ENCODE assay signal across 20 mouse cellular contexts in the genomic region with DNA sequence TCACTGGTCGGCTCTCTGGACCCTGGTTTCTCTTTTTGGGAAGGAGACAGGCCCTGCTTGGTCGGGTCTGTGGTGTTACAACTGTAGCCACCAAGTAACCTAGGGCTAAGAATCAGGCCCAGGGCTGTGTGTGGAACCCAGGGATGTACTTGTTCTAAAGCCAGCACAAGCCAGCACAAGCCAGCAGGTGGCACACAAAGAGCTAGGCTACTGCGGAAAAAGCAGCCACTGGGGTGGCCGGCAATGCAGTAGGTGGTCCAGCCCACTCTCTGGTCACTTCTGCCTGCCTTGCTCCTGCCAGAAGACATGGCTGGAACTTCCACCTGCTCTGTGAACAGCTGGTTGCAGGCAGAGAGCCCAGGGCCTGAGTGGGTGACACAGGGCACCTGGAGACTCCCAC. TPM values are rescaled to one million over a fixed set of nuclear protein-coding genes. Genes with fewer than 3 reads are reported as not detected.
A peak's percentile ranks its signal among the peaks of the same experiment; 100 is the strongest.
DNase-seq lines count a peak whose midpoint lies in the region; ATAC-seq and TF ChIP-seq lines count a peak whose summit lies in the region.
"Had no signal": no experiment of that assay in that cellular context is flagged by ENCODE, and none has a peak within 500 bp of the region (broad histone marks: within the 10 kb centered on the region; RNA-seq: fewer than 3 reads in every experiment).

No protein-coding gene starts in this region.

- DNase-seq in forebrain, postnatal 0 days, result peak; percentile 36
- DNase-seq in left cerebral cortex, postnatal 4 days, result peak; percentile 46
- DNase-seq in left cerebral cortex, adult 18-20 months (ENCODE audit: low spot score in 2 of 2), result no peak
- DNase-seq in ZHBTc4 (ENCODE audit: low read depth, low spot score), result peak; percentile 35
- DNase-seq in cerebellum, postnatal 14 days, result no peak
- no peak for DNase-seq in heart, adult 18-20 months
- DNase-seq: cerebellum, adult 18-20 months; gastrocnemius, postnatal 10 days; liver, postnatal 0 days; thymus, adult 18-20 months had no signal

- no peak overlapping the region for H3K4me2 ChIP-seq in forebrain, postnatal 0 days (ENCODE audit: low read depth)
- no peak overlapping the region for H3K4me2 ChIP-seq in forebrain, embryonic 15.5 days (replicated peaks)
- H3K4me2 ChIP-seq in hindbrain, embryonic 16.5 days (ENCODE audit: low read length), result peak overlapping the region; percentile 24; the same call in 1 of the 2 replicates
- H3K4me2 ChIP-seq: embryonic facial prominence, embryonic 12.5 days; forebrain, embryonic 13.5 days; limb, embryonic 12.5 days had no signal

- intact Hi-C loops in left cerebral cortex, postnatal 4 days (cut with DNase I), result no loop called here

- TF ChIP-seq CTCF in forebrain, postnatal 0 days (IDR thresholded peaks at IDR 0.05; ENCODE audit: low read depth), result peak; percentile 60

- no peaks in the 10 kb centered on the region for H3K9me3 ChIP-seq in forebrain, postnatal 0 days (ENCODE audit: low read length)
- no peaks in the 10 kb centered on the region for H3K9me3 ChIP-seq in forebrain, embryonic 15.5 days
- H3K9me3 ChIP-seq in hindbrain, embryonic 16.5 days (ENCODE audit: control insufficient read depth, low read length), result no peaks in the 10 kb centered on the region
- H3K9me3 ChIP-seq: embryonic facial prominence, embryonic 12.5 days; forebrain, embryonic 13.5 days; limb, embryonic 12.5 days had no signal

- no peak overlapping the region for H3K9ac ChIP-seq in forebrain, postnatal 0 days
- H3K9ac ChIP-seq in forebrain, embryonic 15.5 days (replicated peaks), result no peak overlapping the region
- H3K9ac ChIP-seq in hindbrain, embryonic 16.5 days (ENCODE audit: low read depth, low read length), result no peak overlapping the region
- H3K9ac ChIP-seq: embryonic facial prominence, embryonic 12.5 days; forebrain, embryonic 13.5 days; limb, embryonic 12.5 days; liver, postnatal 0 days had no signal

- H3K27me3 ChIP-seq in forebrain, postnatal 0 days (ENCODE audit: insufficient read depth, low read length), result no peaks in the 10 kb centered on the region
- H3K27me3 ChIP-seq in forebrain, embryonic 15.5 days, result no peaks in the 10 kb centered on the region
- no peaks in the 10 kb centered on the region; the same call in 1 of the 2 replicates for H3K27me3 ChIP-seq in hindbrain, embryonic 16.5 days (replicated peaks; ENCODE audit: control insufficient read depth, insufficient read depth, low read length)

- no peak overlapping the region for H3K4me3 ChIP-seq in forebrain, postnatal 0 days (ENCODE audit: low read depth, low read length)
- H3K4me3 ChIP-seq in forebrain, embryonic 15.5 days, result no peak overlapping the region
- no peak overlapping the region for H3K4me3 ChIP-seq in hindbrain, embryonic 16.5 days (ENCODE audit: low read length)
- H3K4me3 ChIP-seq: embryonic facial prominence, embryonic 12.5 days; forebrain, embryonic 13.5 days; limb, embryonic 12.5 days had no signal

- H3K4me1 ChIP-seq in forebrain, postnatal 0 days (ENCODE audit: insufficient read depth), result peaks cover 13% of the 10 kb centered on the region
- peaks cover 15% of the 10 kb centered on the region for H3K4me1 ChIP-seq in forebrain, embryonic 15.5 days
- H3K4me1 ChIP-seq in hindbrain, embryonic 16.5 days (ENCODE audit: control insufficient read depth, insufficient read depth, low read depth, low read length), result peaks cover 20% of the 10 kb centered on the region

- no peaks in the 10 kb centered on the region for H3K36me3 ChIP-seq in forebrain, postnatal 0 days (ENCODE audit: insufficient read depth)
- no peaks in the 10 kb centered on the region for H3K36me3 ChIP-seq in forebrain, embryonic 15.5 days
- no peaks in the 10 kb centered on the region for H3K36me3 ChIP-seq in hindbrain, embryonic 16.5 days (ENCODE audit: control insufficient read depth, insufficient read depth, low read length)
- H3K36me3 ChIP-seq: embryonic facial prominence, embryonic 12.5 days; limb, embryonic 12.5 days had no signal

- H3K27ac ChIP-seq in forebrain, postnatal 0 days (ENCODE audit: low read depth, low read length), result no peak overlapping the region
- no peak overlapping the region for H3K27ac ChIP-seq in forebrain, embryonic 15.5 days (replicated peaks)
- H3K27ac ChIP-seq in hindbrain, embryonic 16.5 days (ENCODE audit: low read depth, low read length), result no peak overlapping the region
- H3K27ac ChIP-seq: embryonic facial prominence, embryonic 12.5 days; forebrain, embryonic 13.5 days; limb, embryonic 12.5 days had no signal

- ATAC-seq in forebrain, postnatal 0 days, result no peak
- ATAC-seq in forebrain, embryonic 15.5 days (replicated peaks), result no peak
- ATAC-seq in hindbrain, embryonic 16.5 days, result 0 out of 2 replicates have a peak, but pooled peaks have one; percentile 23
- ATAC-seq: forebrain, embryonic 13.5 days; intestine, embryonic 16.5 days; liver, postnatal 0 days had no signal

- WGBS in forebrain, postnatal 0 days, result 31% methylated on average over 4 of the region's 4 CpGs
- 39% methylated on average over 4 of the region's 4 CpGs for WGBS in forebrain, embryonic 15.5 days
- WGBS in hindbrain, embryonic 16.5 days, result 37% methylated on average over 4 of the region's 4 CpGs

RNA-seq across cellular contexts. Expression of a gene that starts 1.6 kb away (rescaled TPM):
- 5.9 and 7.6 TPM in 2 replicates for total RNA-seq in forebrain, postnatal 0 days (2014; rRNA removed)
- polyA plus RNA-seq in forebrain, postnatal 0 days (2015; fragmentation: Nextera tagmentation; extraction: Ambion mirVana), result 1.7 and 3.0 TPM in 2 replicates
- polyA plus RNA-seq in forebrain, embryonic 15.5 days (2015; fragmentation: Nextera tagmentation; extraction: Ambion mirVana), result 2.0 and 2.1 TPM in 2 replicates
- total RNA-seq in left cerebral cortex, postnatal 4 days (2021), result 10 to 100 TPM in 1 of 2 experiments, 1 to 10 TPM in 1; 7.1 to 10.8 TPM
- total RNA-seq in left cerebral cortex, adult 18-20 months (2021), result 10 to 100 TPM; 19.7 to 19.8 TPM
- 7.7 and 8.8 TPM in 2 replicates for polyA plus RNA-seq in hindbrain, embryonic 16.5 days (2015; fragmentation: Nextera tagmentation; extraction: Ambion mirVana)
- not detected for total RNA-seq in heart, adult 18-20 months (2021)
- polyA plus RNA-seq: liver, postnatal 0 days had no signal

RNA-seq across cellular contexts. Expression of a gene that starts 5.7 kb away (rescaled TPM):
- 0.85 and 1.0 TPM in 2 replicates for total RNA-seq in forebrain, postnatal 0 days (2014; rRNA removed)
- 5.2 and 6.8 TPM in 2 replicates for polyA plus RNA-seq in forebrain, postnatal 0 days (2015; fragmentation: Nextera tagmentation; extraction: Ambion mirVana)
- polyA plus RNA-seq in forebrain, embryonic 15.5 days (2015; fragmentation: Nextera tagmentation; extraction: Ambion mirVana), result 0.56 and 1.5 TPM in 2 replicates
- not detected for total RNA-seq in left cerebral cortex, postnatal 4 days (2021)
- total RNA-seq in left cerebral cortex, adult 18-20 months (2021), result not detected
- polyA plus RNA-seq in hindbrain, embryonic 16.5 days (2015; fragmentation: Nextera tagmentation; extraction: Ambion mirVana), result 1.8 and 1.9 TPM in 2 replicates
- not detected for total RNA-seq in heart, adult 18-20 months (2021)
- total RNA-seq: adrenal gland, postnatal 4 days; gastrocnemius, postnatal 10 days; megakaryocyte, adult 5-6 weeks had no signal
- polyA plus RNA-seq: embryonic facial prominence, embryonic 12.5 days; heart, embryonic 14.5 days; intestine, embryonic 16.5 days; large intestine, adult 2 months; limb, embryonic 12.5 days; liver, postnatal 0 days had no signal

Comparison
In these comparisons a context has a peak if more than half of its experiments do, and no peak if none do; other contexts are left out.
1. DNase-seq: peak in forebrain, postnatal 0 days (single experiment), left cerebral cortex, postnatal 4 days (single experiment) and ZHBTc4 (single experiment); none in left cerebral cortex, adult 18-20 months (0 of 2), cerebellum, postnatal 14 days (0 of 2) and heart, adult 18-20 months (0 of 2).